Mouse (Mus musculus) olfactory bulb, adult 2 months (tissue): ENCODE data around the gene Ranbp3l.

ENCODE experiments used
- CTCF ChIP-seq: fragments of 200-500 bp; IDR thresholded peaks from 2 replicates; pipeline ENCODE4 v1.5.1; 2012; ENCODE audit warnings: low read depth, mild to moderate bottlenecking, low read length, moderate library complexity; ENCODE audit not compliant: insufficient read depth
- POLR2A ChIP-seq: fragments of 200-500 bp; IDR thresholded peaks from 2 replicates; pipeline ENCODE4 v1.6.1; 2012; ENCODE audit warnings: mild to moderate bottlenecking, low read depth, low read length, moderate library complexity; ENCODE audit not compliant: insufficient read depth

GRCm38 (mm10) chr15:9073684-9074083 lies 105.9 kb downstream of the Ranbp3l start:
- TF ChIP-seq POLR2A = no peak
- TF ChIP-seq CTCF = no peak
